Mouse (Mus musculus) cerebellum, adult 2 months (tissue): ENCODE measurements around the gene Tgfbr3.

Experiments used
- CTCF ChIP-seq: fragments of 200-500 bp; IDR thresholded peaks from 2 replicates; pipeline ENCODE4 v1.5.1; 2011; ENCODE audit warnings: low read depth, mild to moderate bottlenecking, control low read depth, low read length, moderate library complexity, borderline replicate concordance; ENCODE audit not compliant: insufficient read depth
- POLR2A ChIP-seq: fragments of 200-500 bp; IDR thresholded peaks from 2 replicates; pipeline ENCODE4 v1.6.1; 2011; ENCODE audit warnings: low read length, control low read depth, borderline replicate concordance; ENCODE audit not compliant: insufficient read depth

- TF ChIP-seq CTCF: no peak
- TF ChIP-seq POLR2A: no peak
Measured at GRCm38 (mm10) chr5:107222670-107223005, 66.8 kb downstream of the Tgfbr3 start.
